In genomic region chr14:28493806-28494205, GRCm38 (mm10) we compare ENCODE assay signal across 29 mouse cellular contexts. TPM values are rescaled to one million over a fixed set of nuclear protein-coding genes. Genes with fewer than 3 reads are reported as not detected.
"Had no signal": no experiment of that assay in that cellular context is flagged by ENCODE, and none has a peak within 500 bp of the region (broad histone marks: within the 10 kb centered on the region; RNA-seq: fewer than 3 reads in every experiment).

No protein-coding gene starts in this region.

- H3K4me3 ChIP-seq: embryonic facial prominence, embryonic 10.5 days; embryonic facial prominence, embryonic 12.5 days; embryonic facial prominence, embryonic 13.5 days; embryonic facial prominence, embryonic 15.5 days; erythroblast, embryonic 14.5 days; forebrain, embryonic 10.5 days; forebrain, embryonic 12.5 days; forebrain, embryonic 13.5 days; forebrain, embryonic 15.5 days; gastrocnemius, adult 2 months had no signal

- H3K27me3 ChIP-seq: embryonic facial prominence, embryonic 12.5 days; embryonic facial prominence, embryonic 13.5 days; embryonic facial prominence, embryonic 15.5 days; forebrain, embryonic 12.5 days; forebrain, embryonic 15.5 days had no signal

- DNase-seq: cerebellum, adult 2 months; cerebellum, adult 8-10 months; cerebellum, adult 9-10 months; cerebellum, adult 9-11 months; cerebellum, postnatal 10 days; cerebellum, postnatal 14 days; cerebellum, postnatal 25 days; cerebellum, postnatal 36 days; embryo, embryonic 11 days; forebrain, postnatal 0 days; gastrocnemius, adult 2 months; gastrocnemius, postnatal 10 days; gastrocnemius, postnatal 14 days; gastrocnemius, postnatal 25 days; gastrocnemius, postnatal 36 days; heart, adult 18-20 months had no signal

- H3K9ac ChIP-seq: embryonic facial prominence, embryonic 12.5 days; embryonic facial prominence, embryonic 13.5 days; embryonic facial prominence, embryonic 15.5 days; forebrain, embryonic 12.5 days; forebrain, embryonic 13.5 days; forebrain, embryonic 15.5 days; forebrain, postnatal 0 days had no signal

- H3K27ac ChIP-seq: embryonic facial prominence, embryonic 10.5 days; embryonic facial prominence, embryonic 12.5 days; embryonic facial prominence, embryonic 13.5 days; embryonic facial prominence, embryonic 15.5 days; forebrain, embryonic 10.5 days; forebrain, embryonic 12.5 days; forebrain, embryonic 13.5 days; forebrain, embryonic 15.5 days; gastrocnemius, adult 2 months had no signal

- H3K9me3 ChIP-seq: embryonic facial prominence, embryonic 10.5 days; embryonic facial prominence, embryonic 12.5 days; embryonic facial prominence, embryonic 13.5 days; embryonic facial prominence, embryonic 15.5 days; forebrain, embryonic 10.5 days; forebrain, embryonic 12.5 days; forebrain, embryonic 13.5 days; forebrain, embryonic 15.5 days had no signal

- ATAC-seq: forebrain, embryonic 13.5 days; forebrain, embryonic 14.5 days; forebrain, embryonic 15.5 days; forebrain, embryonic 16.5 days; forebrain, postnatal 0 days had no signal

- H3K4me2 ChIP-seq: embryonic facial prominence, embryonic 12.5 days; embryonic facial prominence, embryonic 13.5 days; embryonic facial prominence, embryonic 15.5 days; forebrain, embryonic 12.5 days; forebrain, embryonic 13.5 days; forebrain, embryonic 15.5 days had no signal

- H3K36me3 ChIP-seq: embryonic facial prominence, embryonic 10.5 days; embryonic facial prominence, embryonic 12.5 days; embryonic facial prominence, embryonic 13.5 days; embryonic facial prominence, embryonic 15.5 days; forebrain, embryonic 10.5 days; forebrain, embryonic 12.5 days; forebrain, embryonic 15.5 days had no signal

- H3K4me1 ChIP-seq: embryonic facial prominence, embryonic 10.5 days; embryonic facial prominence, embryonic 12.5 days; embryonic facial prominence, embryonic 13.5 days; embryonic facial prominence, embryonic 15.5 days; forebrain, embryonic 10.5 days; forebrain, embryonic 13.5 days; forebrain, embryonic 15.5 days had no signal

RNA-seq across cellular contexts. Expression of gene Wnt5a, which starts 10.7 kb away (rescaled TPM):
- total RNA-seq: common myeloid progenitor, adult 5-6 weeks; granulocyte monocyte progenitor cell, adult 5-6 weeks had no signal
- polyA plus RNA-seq: erythroblast, embryonic 14.5 days had no signal
